Mouse (Mus musculus) urinary bladder, postnatal 10 days (tissue): ENCODE results near the gene Camta1.
"Not testable (repeated sequence)": the region's sequence is repeated elsewhere in the genome, so short reads cannot be mapped to it uniquely, and the experiment has no call there.

Source experiments
- DNase-seq: peaks from one replicate; pipeline ENCODE4 v3.0.0; 2022; ENCODE audit warnings: low spot score

The Camta1 gene

GRCm38 (mm10) chr4:151059566-151059965 lies 802.1 kb downstream of the Camta1 start:
- no peak for DNase-seq

- no peak for DNase-seq
Measured at GRCm38 (mm10) chr4:151058634-151059033, 803.0 kb downstream of the Camta1 start.

GRCm38 (mm10) chr4:151057347-151058321 lies 804.0 kb downstream of the Camta1 start, which contains the start of gene Vamp3:
Vamp3 (minus strand) TSS chr4:151057963.
- peak; percentile 96 for DNase-seq

GRCm38 (mm10) chr4:151051162-151051561 lies 810.5 kb downstream of the Camta1 start:
- DNase-seq = no peak

- no peak for DNase-seq
Measured at GRCm38 (mm10) chr4:151046524-151046923, 815.2 kb downstream of the Camta1 start.

GRCm38 (mm10) chr4:151044944-151045570 lies 816.6 kb downstream of the Camta1 start:
- no peak for DNase-seq

- peak; percentile 94 for DNase-seq
Measured at GRCm38 (mm10) chr4:151044037-151044943, 817.4 kb downstream of the Camta1 start, which contains the start of gene Per3. Per3 (minus strand) TSS chr4:151044665.

GRCm38 (mm10) chr4:151043281-151043680 lies 818.4 kb downstream of the Camta1 start:
- no peak for DNase-seq

GRCm38 (mm10) chr4:151041506-151041905 lies 820.2 kb downstream of the Camta1 start:
- DNase-seq = no peak

- DNase-seq = no peak
Measured at GRCm38 (mm10) chr4:151037800-151038199, 823.9 kb downstream of the Camta1 start.

GRCm38 (mm10) chr4:151036521-151036920 lies 825.2 kb downstream of the Camta1 start:
- no peak for DNase-seq

- no peak for DNase-seq
Measured at GRCm38 (mm10) chr4:151027001-151027400, 834.7 kb downstream of the Camta1 start.

- DNase-seq = no peak
Measured at GRCm38 (mm10) chr4:151024152-151024551, 837.5 kb downstream of the Camta1 start.

- DNase-seq = not testable (repeated sequence)
Measured at GRCm38 (mm10) chr4:151017356-151017755, 844.3 kb downstream of the Camta1 start.

GRCm38 (mm10) chr4:151015946-151016345 lies 845.7 kb downstream of the Camta1 start:
- no peak for DNase-seq

GRCm38 (mm10) chr4:151010316-151010715 lies 851.4 kb downstream of the Camta1 start:
- no peak for DNase-seq

GRCm38 (mm10) chr4:151006945-151007344 lies 854.7 kb downstream of the Camta1 start:
- no peak for DNase-seq

- DNase-seq = no peak
Measured at GRCm38 (mm10) chr4:151005656-151006318, 855.9 kb downstream of the Camta1 start.

GRCm38 (mm10) chr4:151001397-151001796 lies 860.3 kb downstream of the Camta1 start:
- no peak for DNase-seq

GRCm38 (mm10) chr4:150998626-150999025 lies 863.0 kb downstream of the Camta1 start:
- DNase-seq = no peak

- no peak for DNase-seq
Measured at GRCm38 (mm10) chr4:150996797-150997196, 864.9 kb downstream of the Camta1 start, which contains the start of gene Uts2. Uts2 (plus strand) TSS chr4:150997097.
